Mouse (Mus musculus): ENCODE measurements around the gene Msantd2.

The Msantd2 gene

GRCm38 (mm10) chr9:37540701-37541575 is 51.8 kb downstream of the Msantd2 start:
- DNase-seq (ENCODE audit: extremely low read depth, low read depth, low spot score) = no peak

DNA sequence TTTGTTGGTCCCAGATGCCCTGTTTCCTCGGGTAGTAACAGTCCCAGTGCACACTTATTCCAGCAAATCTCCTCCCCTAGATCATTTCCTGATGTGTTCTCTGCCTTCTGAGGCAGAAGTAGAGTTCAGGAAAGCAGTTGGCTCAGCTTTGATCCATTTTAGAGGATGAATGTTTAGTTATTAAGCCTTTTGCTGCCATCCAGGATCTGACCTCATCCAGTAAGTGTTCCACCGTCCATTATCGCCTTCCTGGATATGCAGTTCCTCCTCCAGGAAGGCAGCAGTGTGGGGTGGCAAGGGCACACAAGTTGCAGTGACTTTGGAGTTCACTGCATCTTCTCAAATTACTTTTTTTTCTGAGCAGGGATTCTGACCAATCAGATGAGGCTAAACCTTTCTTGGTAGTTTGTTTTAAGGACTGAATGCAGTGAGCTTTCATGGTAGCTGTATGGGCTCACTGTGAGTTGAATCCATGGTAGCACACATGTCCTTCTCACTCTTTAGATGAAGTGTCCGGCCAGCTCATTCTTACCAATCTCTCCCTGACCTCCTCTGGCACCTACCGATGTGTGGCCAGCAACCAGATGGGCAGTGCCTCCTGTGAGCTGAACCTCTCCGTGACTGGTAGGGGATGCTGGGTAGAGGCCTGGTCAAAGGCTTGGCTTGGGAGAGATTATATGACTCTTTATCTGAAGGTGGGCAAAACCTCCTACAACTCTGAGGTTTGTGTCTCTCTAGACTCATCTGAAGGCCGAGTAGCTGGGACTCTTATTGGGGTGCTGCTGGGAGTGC is 52.9 kb downstream of the Msantd2 start:
- no peak for DNase-seq (ENCODE audit: extremely low read depth, low read depth, low spot score)

DNA sequence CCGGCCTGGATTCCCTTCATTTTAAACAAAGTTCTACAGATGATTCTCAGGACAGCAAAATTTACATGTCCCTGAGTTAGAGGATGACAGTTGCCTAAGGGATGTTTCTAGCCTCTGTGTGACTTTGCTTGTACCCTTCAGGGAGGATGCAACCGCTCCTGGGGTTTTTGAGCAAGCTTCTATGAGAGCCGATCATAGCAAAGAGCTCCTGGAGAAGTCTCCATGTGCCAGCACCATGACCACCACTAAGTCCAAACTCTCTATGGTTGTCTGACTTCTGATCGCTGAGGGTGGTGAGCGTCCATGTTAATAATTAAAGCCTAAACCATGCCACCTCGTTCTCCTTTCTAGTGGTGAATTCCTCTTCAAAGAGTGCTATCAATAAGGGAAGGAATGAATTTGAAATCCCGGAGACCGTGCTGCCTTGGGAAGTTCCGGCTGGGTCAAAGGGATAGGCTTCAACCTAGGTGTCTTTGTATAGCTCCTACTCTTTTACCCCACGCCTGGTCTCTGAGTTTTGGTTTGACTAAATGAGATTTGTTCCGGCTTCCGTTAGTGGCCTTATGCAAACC is 54.8 kb downstream of the Msantd2 start:
- DNase-seq (ENCODE audit: extremely low read depth, low read depth, low spot score) = no peak

DNA sequence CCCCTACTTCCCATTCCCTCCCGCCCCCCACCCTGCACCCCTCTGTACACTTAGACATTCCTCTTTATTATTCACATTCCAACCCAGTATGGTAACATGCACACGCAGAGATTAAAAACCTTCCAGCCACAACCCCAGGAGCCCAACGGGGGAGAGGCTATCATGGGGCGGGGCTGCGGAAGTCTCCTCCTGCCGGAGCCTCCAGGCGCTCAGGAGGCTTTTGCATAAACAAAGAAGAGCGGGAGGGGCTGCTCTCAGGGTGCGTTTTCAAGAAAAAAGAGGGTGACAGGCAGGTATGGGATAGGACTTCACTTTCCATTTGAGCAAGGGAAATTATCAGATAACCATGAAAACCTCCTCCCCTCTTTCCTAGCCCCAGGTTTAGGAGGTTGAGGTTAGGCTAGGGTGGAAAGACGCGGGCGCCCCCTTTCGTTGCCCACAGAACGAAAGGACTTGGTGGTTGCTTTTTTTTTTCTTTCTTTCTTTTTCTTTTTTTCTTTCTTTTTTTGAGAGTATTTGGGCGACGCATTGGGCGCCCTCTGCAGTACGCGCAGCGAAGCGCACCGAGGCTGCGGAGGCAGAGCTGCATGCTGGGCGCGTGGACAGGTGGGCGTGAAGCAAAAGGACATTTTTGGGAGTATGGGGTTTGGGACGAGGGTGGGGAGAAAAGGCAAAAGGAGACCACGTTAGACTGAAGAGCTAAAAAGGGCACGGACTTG is 55.5 kb downstream of the Msantd2 start:
- no peak for DNase-seq (ENCODE audit: extremely low read depth, low read depth, low spot score)

DNA sequence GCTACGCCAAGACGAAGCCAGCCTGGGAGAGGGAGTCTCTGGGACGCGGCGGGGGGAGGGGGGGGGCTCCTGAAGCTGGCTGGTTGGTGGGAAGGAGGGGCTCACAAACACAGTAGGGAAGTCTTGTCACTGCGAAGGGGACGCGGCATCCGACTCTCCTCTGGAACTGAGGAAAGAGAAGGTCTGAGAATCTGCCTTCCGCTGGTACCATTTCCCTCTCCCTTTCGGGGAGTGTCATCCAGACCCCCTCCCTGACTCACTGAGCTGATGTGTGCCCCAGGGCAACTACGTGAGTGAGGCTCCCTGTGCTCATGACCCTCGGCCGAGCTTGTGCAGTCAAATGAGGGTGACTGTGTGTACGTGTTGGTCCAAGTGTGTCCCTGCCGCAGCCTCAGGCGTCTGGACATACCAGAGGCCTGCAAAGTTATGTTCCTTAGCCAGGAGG is 56.1 kb downstream of the Msantd2 start:
- no peak for DNase-seq (ENCODE audit: extremely low read depth, low read depth, low spot score)

DNA sequence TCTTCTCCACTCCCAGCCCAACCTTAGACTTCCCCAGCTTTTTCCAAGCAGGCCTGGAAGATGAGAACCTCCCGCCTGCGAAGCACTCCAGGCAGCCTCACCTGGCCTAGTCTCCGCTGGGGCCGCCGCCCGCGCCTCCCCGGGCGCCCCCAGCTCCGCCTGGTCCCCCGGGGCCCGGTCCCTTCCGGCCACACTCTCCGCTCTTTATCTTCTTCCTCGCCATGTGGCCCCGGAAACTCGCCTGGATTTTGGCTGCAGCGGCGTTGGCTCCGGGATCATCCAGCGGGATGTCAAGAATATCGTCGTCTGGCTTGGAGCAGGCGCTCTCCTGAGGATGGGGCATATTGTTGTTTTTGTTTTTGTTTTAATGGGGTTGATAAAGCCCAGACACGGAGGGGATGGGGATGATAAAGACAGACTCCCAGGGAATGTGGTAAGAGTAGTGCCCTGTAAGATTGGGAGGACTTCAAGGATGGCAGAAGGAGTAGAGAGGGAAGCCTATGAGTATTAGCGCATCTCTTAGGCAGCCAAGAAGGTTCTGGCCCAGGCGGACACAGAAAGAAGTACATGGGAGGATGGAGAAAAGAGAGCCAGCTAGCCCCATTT is 56.8 kb downstream of the Msantd2 start:
- DNase-seq (ENCODE audit: extremely low read depth, low read depth, low spot score) = no peak

DNA sequence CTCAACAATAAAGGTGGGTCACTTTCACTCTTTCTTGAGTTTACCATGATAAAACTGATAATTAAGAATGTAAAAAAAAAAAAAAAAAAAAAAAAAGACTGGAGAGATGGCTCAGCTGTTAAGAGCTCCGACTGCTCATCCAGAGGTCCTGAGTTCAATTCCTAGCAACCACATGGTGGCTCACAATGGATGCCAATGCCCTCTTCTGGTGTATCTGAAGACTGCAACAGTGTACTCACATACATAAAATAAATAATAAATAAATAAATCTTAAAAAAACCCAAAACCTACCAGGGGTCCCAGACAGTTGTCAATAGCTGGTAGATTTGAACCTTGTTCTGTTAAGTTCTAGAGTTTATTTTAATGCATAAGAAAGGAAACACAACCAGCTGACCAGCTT is 57.8 kb downstream of the Msantd2 start:
- no peak for DNase-seq (ENCODE audit: extremely low read depth, low read depth, low spot score)

DNA sequence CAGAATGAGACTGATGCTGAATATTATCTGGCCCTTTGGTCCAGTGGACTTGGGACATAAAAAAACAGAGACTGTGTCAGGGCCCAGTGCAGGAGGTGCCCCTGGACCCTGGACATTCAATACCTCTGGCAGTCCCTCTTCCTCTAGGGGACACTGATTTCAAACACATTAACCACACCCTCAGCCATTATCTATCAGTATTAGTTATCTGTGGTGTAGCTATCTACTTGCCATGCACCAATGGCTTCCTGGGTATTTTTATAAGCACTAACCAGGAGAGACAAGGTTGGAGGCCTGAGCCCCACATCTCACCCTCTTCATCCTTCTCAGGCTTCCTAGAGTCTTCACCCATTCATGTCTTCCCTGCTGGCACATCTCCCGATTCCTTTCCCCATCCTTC is 61.3 kb downstream of the Msantd2 start:
- DNase-seq (ENCODE audit: extremely low read depth, low read depth, low spot score) = no peak

DNA sequence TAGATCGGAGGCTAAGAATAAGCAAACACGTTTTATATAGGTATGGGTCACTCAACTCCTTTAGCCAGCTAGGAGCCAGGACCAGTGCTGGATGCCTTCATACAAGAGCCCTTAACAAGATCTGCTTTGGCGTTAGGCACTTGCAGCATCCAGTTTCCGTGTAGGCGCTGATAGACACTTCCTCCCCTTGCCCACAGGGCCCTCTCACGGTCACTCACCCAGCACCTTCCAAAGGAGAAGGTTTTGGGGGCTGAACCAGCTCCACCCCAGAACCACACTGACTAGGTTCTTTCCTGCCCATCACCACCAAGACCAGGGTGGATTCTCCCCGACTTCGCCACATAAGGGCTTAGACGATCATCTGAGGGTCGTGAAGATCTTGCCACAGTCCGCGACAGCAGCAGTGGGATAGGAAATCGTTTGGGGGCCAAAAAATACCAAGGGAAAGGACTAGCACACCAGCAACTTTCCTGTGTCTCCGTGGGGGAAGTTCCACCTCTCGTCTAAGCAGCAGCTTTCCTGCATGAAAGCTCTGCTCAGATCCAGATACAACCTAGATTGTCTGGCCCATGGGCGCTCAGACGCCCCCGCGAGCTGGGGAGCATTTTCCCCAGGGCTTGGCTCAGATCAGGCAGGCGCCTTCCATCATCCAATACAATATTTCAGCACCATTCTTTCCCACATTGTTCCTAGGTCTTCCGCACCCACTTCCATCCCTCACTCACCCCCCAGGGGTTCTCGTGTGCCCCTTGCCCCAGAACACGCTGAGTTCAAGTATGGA is 62.8 kb downstream of the Msantd2 start:
- no peak for DNase-seq (ENCODE audit: extremely low read depth, low read depth, low spot score)

DNA sequence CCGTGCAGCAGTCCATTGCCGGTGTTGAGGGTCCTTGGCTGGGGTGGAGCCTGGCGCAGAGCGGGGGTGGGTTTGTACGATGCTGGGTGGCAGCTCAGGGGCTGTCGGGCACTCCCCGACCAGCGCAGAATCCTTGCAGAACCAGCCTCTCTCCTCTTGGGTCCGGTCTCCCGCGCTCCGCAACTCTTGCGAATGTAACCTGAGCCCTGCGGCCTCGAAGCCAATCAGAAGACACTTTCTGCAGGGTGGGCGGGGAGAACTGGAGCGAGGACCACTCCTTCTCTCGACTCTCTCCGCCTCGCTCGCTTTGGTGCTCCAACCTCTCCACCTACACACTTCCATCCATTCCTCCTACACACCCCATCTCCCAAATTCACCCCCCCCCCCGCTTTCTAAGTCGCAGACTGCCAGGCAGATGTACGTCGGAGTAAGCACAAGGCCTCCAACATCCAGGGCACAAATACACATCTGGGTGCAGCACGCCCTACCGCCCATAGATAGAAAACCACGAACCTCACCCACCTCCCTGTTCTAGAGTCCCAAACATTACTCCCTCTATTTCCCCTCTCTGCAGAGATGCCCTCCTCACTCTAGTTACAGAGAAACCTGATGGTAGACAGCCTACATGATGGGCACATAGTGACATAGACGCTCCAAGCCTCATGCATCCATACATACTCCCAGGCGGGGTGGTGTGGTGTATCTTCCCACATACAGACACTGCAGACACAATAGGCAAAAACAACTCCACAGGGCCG is 63.6 kb downstream of the Msantd2 start, which contains the start of gene Nrgn:
Nrgn (minus strand) TSS at position 369 of the 758 bp plus-strand sequence.
- DNase-seq (ENCODE audit: extremely low read depth, low read depth, low spot score) = no peak

DNA sequence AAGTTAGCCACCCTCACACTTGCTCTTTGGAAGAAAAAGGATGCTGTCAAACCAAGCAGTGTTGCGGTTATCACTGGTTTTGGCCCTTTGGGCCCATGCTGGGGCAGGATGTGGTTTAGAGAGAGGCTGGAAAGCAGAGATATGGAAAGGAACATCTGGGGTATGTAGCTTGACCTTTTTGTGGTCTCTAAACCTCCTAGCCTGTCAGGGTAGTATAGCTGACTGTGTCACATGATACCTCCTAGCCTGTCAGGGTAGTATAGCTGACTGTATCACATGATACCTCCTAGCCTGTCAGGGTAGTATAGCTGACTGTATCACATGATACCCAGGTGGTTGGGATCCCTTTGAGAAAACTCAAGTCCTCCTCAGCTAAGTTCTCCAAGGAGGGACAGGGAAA is 65.2 kb downstream of the Msantd2 start:
- no peak for DNase-seq (ENCODE audit: extremely low read depth, low read depth, low spot score)

- DNase-seq (ENCODE audit: extremely low read depth, low read depth, low spot score) = no peak
These were observed 66.0 kb downstream of the Msantd2 start, which contains the start of gene Siae for GRCm38 (mm10) chr9:37554838-37555748. Gene Siae (plus strand): TSS chr9:37555698.

GRCm38 (mm10) chr9:37556366-37556765 is 67.2 kb downstream of the Msantd2 start:
- DNase-seq (ENCODE audit: extremely low read depth, low read depth, low spot score) = no peak

GRCm38 (mm10) chr9:37560617-37561016 is 71.5 kb downstream of the Msantd2 start:
- DNase-seq (ENCODE audit: extremely low read depth, low read depth, low spot score) = no peak

DNA sequence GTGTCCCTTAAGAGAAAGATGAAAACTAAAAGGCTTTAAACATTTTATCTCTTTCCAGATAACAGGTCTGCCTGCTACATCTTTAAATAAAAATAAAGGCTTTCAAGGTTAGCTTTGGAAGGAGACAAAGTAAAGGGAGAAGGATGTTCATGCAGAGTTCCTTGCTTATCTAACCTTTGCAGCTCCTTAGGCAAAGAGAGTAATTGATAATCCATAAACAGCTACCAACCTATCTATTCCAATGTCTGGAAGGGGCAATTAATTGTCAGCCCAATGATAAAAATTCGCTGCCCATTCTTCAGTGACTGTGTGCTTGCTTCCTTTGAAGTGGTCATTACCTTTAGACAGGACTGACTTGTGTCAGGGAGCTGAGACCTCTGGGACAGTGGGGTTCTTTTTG is 74.7 kb downstream of the Msantd2 start:
- DNase-seq (ENCODE audit: extremely low read depth, low read depth, low spot score) = no peak

DNA sequence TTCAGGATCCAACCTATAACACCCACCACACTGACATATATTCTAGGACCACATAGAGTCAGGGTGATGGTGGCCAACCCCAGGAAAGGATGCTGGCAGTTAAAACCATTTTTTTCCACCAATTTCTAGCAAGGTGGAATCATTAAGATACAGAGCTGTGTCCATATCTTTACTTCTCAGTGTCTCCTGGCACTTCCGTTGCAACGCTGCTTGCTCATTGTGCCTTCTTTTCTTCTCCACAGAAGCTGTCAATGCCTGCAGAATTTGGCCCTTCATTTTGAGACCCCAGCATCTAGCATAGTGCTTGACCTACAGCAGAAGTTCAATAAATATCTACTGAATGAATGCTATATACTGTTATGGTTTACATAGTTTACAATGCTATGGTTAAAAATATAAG is 77.9 kb downstream of the Msantd2 start:
- DNase-seq (ENCODE audit: extremely low read depth, low read depth, low spot score) = no peak

GRCm38 (mm10) chr9:37567454-37567853 is 78.3 kb downstream of the Msantd2 start:
- no peak for DNase-seq (ENCODE audit: extremely low read depth, low read depth, low spot score)
